Mouse (Mus musculus) kidney, adult 2 months (tissue): ENCODE data around the gene Snrnp27. TPM values are rescaled to one million over a fixed set of nuclear protein-coding genes. Genes with fewer than 3 reads are reported as not detected.

Source experiments
- DNase-seq: peaks from one replicate; pipeline ENCODE4 v3.0.0; 2021
- H3K27ac ChIP-seq: fragments of 200-500 bp; 2 replicates; pipeline ENCODE4 v1.5.1; 2012; ENCODE audit warnings: low read depth, low read length, control low read depth, inconsistent platforms; ENCODE audit not compliant: insufficient read depth
- H3K27me3 ChIP-seq: fragments of 200-500 bp; replicated peaks from 2 replicates; pipeline ENCODE4 v1.6.1; 2012; ENCODE audit warnings: mild to moderate bottlenecking, moderate library complexity, low read length, inconsistent platforms; ENCODE audit not compliant: control insufficient read depth, insufficient read depth
- H3K36me3 ChIP-seq: fragments of 200-500 bp; 2 replicates; pipeline ENCODE4 v1.6.1; 2012; ENCODE audit warnings: mild to moderate bottlenecking, moderate library complexity, low read length, inconsistent platforms; ENCODE audit not compliant: control insufficient read depth, insufficient read depth
- H3K4me1 ChIP-seq: fragments of 200-500 bp; 2 replicates; pipeline ENCODE4 v1.6.1; 2011; ENCODE audit warnings: low read length; ENCODE audit not compliant: control insufficient read depth, insufficient read depth
- H3K4me3 ChIP-seq: fragments of 200-500 bp; 2 replicates; pipeline ENCODE4 v1.5.1; 2011; ENCODE audit warnings: mild to moderate bottlenecking, low read depth, low read length, control low read depth; ENCODE audit not compliant: insufficient read depth
- CTCF ChIP-seq: fragments of 200-500 bp; conservative IDR thresholded peaks from 2 replicates; pipeline ENCODE4 v1.5.1; 2011; ENCODE audit warnings: low read depth, mild to moderate bottlenecking, control low read depth, low read length, moderate library complexity, mixed read lengths; ENCODE audit not compliant: insufficient read depth, insufficient read length
- POLR2A ChIP-seq: fragments of 200-500 bp; IDR thresholded peaks from one replicate; pipeline ENCODE4 v1.6.1; 2011; ENCODE audit warnings: low read depth, low read length, control low read depth
- WGBS: fragments of 180-500 bp; shearing (Covaris S2); methylation state at CpG from one replicate; pipeline ENCODE4 v1.1.7; 2018; 5-methylcytosine and 5-hydroxymethylcytosine counted together
- polyA plus RNA-seq: library from polyadenylated mRNA; depleted of rRNA; stranded (reverse); fragments of >200 nt; gene quantifications from 2 replicates; pipeline ENCODE4 v1.2.3, GENCODE M21; 2012

Gene Snrnp27
- polyA plus RNA-seq, 1 experiment = 21.0 TPM

DNA sequence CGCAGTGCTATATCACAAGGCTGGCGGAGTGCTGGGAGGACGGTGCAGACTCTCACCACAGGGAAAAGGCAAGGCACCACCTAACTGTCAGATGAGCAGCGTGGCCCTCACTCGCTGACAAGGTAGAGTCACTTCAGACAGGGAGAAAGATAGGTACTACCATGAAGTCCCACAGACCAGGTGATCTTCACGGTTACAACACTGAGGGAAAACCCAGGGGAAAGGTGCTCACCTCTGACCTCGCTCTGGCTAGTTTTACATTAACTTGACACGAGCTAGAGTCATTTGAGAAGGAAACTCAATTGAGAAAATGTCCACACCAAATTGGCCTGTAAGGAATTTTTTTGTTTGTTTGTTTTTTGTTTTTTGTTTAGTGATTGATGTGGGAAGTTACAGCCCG lies 18.3 kb upstream of the Snrnp27 start:
- Histone ChIP-seq H3K36me3 (peaks cover 4% of the 10 kb centered on the region; the same call in 1 of the 2 replicates), H3K4me3 (no peak overlapping the region), H3K27ac (no peak overlapping the region), H3K4me1 (no peaks in the 10 kb centered on the region), H3K27me3 (no peaks in the 10 kb centered on the region)
- 78% methylated on average over 9 of the region's 9 CpGs for WGBS
- no peak for DNase-seq
- TF ChIP-seq POLR2A = no peak
- TF ChIP-seq CTCF = no peak

GRCm38 (mm10) chr6:86697903-86698302 lies 13.6 kb upstream of the Snrnp27 start:
- DNase-seq = no peak
- Histone ChIP-seq H3K36me3 (peaks cover 4% of the 10 kb centered on the region; the same call in 1 of the 2 replicates), H3K4me3 (no peak overlapping the region), H3K27me3 (no peaks in the 10 kb centered on the region), H3K27ac (no peak overlapping the region), H3K4me1 (no peaks in the 10 kb centered on the region)
- no peak for TF ChIP-seq CTCF
- 76% methylated on average over 6 of the region's 6 CpGs for WGBS

DNA sequence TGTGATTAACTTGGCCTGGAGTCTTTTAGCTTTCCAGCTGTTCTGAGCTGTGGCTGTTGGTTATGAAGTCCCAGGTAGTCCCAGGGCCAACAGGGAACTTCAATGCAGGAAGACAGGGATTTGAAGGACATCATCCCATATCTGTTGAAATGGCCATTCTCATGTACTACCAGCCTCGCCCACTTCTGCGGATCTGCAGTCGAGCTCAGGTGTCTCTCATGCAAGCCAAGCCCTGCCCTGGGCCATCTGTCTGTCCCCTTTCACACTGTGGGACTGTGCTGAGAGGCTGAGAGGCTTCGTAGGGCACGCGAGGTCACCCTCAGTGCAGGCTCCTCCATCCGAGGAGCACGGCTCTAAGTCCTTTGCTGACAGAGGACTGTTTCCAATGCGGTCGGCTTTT lies 11.9 kb upstream of the Snrnp27 start:
- 83% methylated on average over 10 of the region's 10 CpGs for WGBS
- no peak overlapping the region for H3K27ac ChIP-seq
- no peak for TF ChIP-seq POLR2A
- TF ChIP-seq CTCF = no peak
- no peaks in the 10 kb centered on the region for H3K27me3 ChIP-seq
- H3K4me3 ChIP-seq = no peak overlapping the region
- H3K36me3 ChIP-seq = peaks cover 4% of the 10 kb centered on the region; the same call in 1 of the 2 replicates
- H3K4me1 ChIP-seq = no peaks in the 10 kb centered on the region
- no peak for DNase-seq

DNA sequence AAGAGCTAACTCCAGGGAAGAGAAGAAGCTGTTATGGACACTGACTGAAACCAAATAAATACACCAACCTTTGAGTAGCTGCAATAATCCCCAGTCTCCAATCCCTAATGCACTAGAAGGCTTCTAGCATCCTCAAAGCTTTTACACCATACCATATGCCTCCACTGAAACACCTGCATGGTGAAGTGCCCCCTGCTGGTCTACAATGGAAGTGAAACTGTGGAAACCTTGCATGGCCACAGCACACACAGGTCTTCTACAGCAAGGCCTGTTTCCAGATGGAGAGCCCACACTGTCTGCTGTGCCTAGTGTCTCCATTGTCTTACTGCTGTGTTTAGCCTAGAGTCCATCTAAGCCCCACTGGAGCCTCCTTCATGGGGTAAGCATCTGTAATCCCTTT lies 10.1 kb upstream of the Snrnp27 start:
- no peaks in the 10 kb centered on the region for H3K4me1 ChIP-seq
- no peak overlapping the region for H3K4me3 ChIP-seq
- no peaks in the 10 kb centered on the region for H3K27me3 ChIP-seq
- TF ChIP-seq CTCF (peak; percentile 75), POLR2A (no peak)
- peak; percentile 66 for DNase-seq
- H3K36me3 ChIP-seq = peaks cover 4% of the 10 kb centered on the region; the same call in 1 of the 2 replicates
- no peak overlapping the region for H3K27ac ChIP-seq

- TF ChIP-seq CTCF (no peak), POLR2A (no peak)
- WGBS = 95% methylated on average over 3 of the region's 3 CpGs
- no peak for DNase-seq
These were observed 5.3 kb upstream of the Snrnp27 start for GRCm38 (mm10) chr6:86689671-86690070.

DNA sequence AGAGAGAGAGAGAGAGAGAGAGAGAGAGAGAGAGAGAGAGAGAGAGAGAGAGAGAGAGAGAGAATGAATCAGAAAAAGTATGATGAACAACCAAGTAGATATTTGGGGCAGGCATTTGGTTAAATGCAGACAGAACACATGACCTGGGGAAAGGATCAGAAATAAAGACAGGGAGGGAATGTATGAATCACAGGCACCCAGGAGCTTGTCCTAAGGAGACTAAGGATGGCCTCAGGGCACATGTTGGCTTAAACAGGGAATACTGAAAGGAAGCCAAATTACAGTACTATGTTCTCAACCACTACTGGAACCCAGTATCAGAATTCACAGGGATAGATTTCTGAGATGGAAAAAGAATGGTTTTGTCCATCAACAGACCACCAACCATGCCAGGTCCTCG lies 2.6 kb upstream of the Snrnp27 start:
- Histone ChIP-seq H3K27ac (no peak overlapping the region), H3K4me3 (no peak overlapping the region), H3K4me1 (peaks cover 5% of the 10 kb centered on the region; the same call in 1 of the 2 replicates), H3K27me3 (no peaks in the 10 kb centered on the region), H3K36me3 (no peaks in the 10 kb centered on the region; the same call in 1 of the 2 replicates)
- WGBS = 81% methylated on average over 1 of the region's 1 CpGs
- DNase-seq = no peak
- TF ChIP-seq POLR2A (no peak), CTCF (no peak)

More at GRCm38 (mm10) chr6:86689671-86690070, 5.3 kb upstream of the Snrnp27 start:
- no peaks in the 10 kb centered on the region; the same call in 1 of the 2 replicates for H3K36me3 ChIP-seq
- no peak overlapping the region for H3K27ac ChIP-seq
- H3K4me1 ChIP-seq = peaks cover 2% of the 10 kb centered on the region; the same call in 1 of the 2 replicates
- no peak overlapping the region for H3K4me3 ChIP-seq
- H3K27me3 ChIP-seq = no peaks in the 10 kb centered on the region

GRCm38 (mm10) chr6:86684655-86685011 lies 311 bp upstream of the Snrnp27 start:
- Histone ChIP-seq H3K36me3 (peaks cover 3% of the 10 kb centered on the region; the same call in 1 of the 2 replicates), H3K27ac (peak overlapping the region; percentile 82), H3K27me3 (no peaks in the 10 kb centered on the region), H3K4me1 (peaks cover 5% of the 10 kb centered on the region; the same call in 1 of the 2 replicates), H3K4me3 (peak overlapping the region; percentile 91)
- no peak for TF ChIP-seq POLR2A
- no peak for DNase-seq
- WGBS = 38% methylated on average over 12 of the region's 12 CpGs
